Mouse (Mus musculus) cerebellum, adult 2 months (tissue): ENCODE data around the gene Suco.

Experiments
- CTCF ChIP-seq: fragments of 200-500 bp; IDR thresholded peaks from 2 replicates; pipeline ENCODE4 v1.5.1; 2011; ENCODE audit warnings: low read depth, mild to moderate bottlenecking, control low read depth, low read length, moderate library complexity, borderline replicate concordance; ENCODE audit not compliant: insufficient read depth
- POLR2A ChIP-seq: fragments of 200-500 bp; IDR thresholded peaks from 2 replicates; pipeline ENCODE4 v1.6.1; 2011; ENCODE audit warnings: low read length, control low read depth, borderline replicate concordance; ENCODE audit not compliant: insufficient read depth

GRCm38 (mm10) chr1:161894553-161894952 lies 18.1 kb upstream of the Suco start:
- TF ChIP-seq POLR2A, result no peak
- TF ChIP-seq CTCF, result no peak
